Mouse (Mus musculus) ES-E14 (cell line): ENCODE measurements around the gene Plch2.

ENCODE experiments used
- HCFC1 ChIP-seq: IDR thresholded peaks from 2 replicates; pipeline ENCODE4 v1.6.1; 2012; ENCODE audit warnings: low read length, inconsistent platforms, borderline replicate concordance; ENCODE audit not compliant: insufficient read depth
- ZNF384 ChIP-seq: IDR thresholded peaks from 2 replicates; pipeline ENCODE4 v1.6.1; 2012; ENCODE audit warnings: low read depth, low read length, inconsistent platforms

- TF ChIP-seq HCFC1 (no peak), ZNF384 (no peak)
Observed at GRCm38 (mm10) chr4:155056724-155057123, at the start of gene Plch2.
